Mouse (Mus musculus) liver, adult 2 months (tissue): ENCODE data around the gene Pkdrej.

Source experiments
- CTCF ChIP-seq: fragments of 200-500 bp; IDR thresholded peaks from 2 replicates; pipeline ENCODE4 v1.5.1; 2011; ENCODE audit warnings: low read depth, low read length, control low read depth
- POLR2A ChIP-seq: fragments of 200-500 bp; IDR thresholded peaks from 2 replicates; pipeline ENCODE4 v1.6.1; 2011; ENCODE audit warnings: low read length, control low read depth; ENCODE audit not compliant: insufficient read depth; ENCODE audit errors: extremely low read depth

DNA sequence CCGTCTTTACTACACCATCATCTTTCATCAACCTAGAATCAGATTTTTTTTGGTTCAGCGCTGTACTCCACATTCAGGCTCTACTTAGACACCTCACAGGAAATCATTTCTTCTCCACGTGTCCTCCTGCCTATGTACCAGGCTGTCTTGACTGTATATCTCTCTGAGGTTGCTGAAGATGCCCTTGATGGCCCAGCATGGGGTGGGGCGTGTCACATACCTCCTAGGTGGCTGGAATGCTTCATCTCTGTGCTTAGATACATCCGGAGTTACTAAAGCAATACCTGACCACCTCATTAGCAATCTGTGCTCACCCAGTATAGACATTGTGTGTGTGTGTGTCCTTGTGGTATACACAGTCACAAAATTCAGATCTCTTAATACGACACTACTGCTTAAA lies 26.0 kb downstream of the Pkdrej start:
- TF ChIP-seq POLR2A = no peak
- no peak for TF ChIP-seq CTCF
